Mouse (Mus musculus) olfactory bulb, adult 2 months (tissue): ENCODE measurements around the gene Laptm4a.

ENCODE experiments used
- CTCF ChIP-seq: fragments of 200-500 bp; IDR thresholded peaks from 2 replicates; pipeline ENCODE4 v1.5.1; 2012; ENCODE audit warnings: low read depth, mild to moderate bottlenecking, low read length, moderate library complexity; ENCODE audit not compliant: insufficient read depth
- POLR2A ChIP-seq: fragments of 200-500 bp; IDR thresholded peaks from 2 replicates; pipeline ENCODE4 v1.6.1; 2012; ENCODE audit warnings: mild to moderate bottlenecking, low read depth, low read length, moderate library complexity; ENCODE audit not compliant: insufficient read depth

DNA sequence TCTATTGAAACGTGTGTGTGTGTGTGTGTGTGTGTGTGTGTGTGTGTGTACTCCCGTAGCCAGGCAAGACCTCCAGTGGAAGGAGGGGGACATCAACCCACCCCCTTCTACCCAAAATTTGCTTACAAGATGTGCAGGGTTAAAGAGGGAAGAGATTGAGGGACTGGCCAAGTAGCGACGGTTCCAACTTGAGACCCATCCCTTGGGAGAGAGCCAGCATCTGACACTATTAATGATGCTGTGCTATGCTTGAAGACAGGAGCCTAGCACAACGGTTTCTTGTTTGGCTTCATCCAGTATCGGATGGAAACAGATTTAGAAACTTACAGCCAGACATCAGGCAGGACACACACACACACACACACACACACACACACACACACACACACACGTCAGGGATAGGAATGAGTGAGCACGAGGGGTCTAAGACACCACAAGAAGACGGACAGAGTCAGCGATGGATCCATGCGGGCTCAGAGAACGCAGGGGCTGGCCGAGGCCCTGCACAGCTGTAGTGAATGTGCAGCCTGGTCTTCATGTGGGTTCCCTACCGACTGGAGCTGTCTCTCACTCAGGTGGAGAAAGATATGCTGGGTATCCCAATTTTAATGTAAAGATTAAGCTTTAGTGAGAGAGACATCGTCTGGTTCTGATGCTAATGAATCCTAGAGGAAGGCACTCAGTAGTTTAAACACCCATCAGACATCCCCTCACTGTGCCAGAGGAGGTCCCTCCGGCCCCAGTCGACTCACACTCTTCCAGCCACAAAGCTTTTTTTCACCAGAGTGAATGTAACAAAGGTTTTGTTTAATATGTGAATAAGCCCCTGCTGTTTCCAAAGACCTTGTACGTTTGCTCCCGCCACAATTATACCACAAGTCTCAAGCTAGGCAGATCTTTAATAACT, 22.3 kb upstream of the Laptm4a start:
- TF ChIP-seq CTCF (no peak), POLR2A (no peak)
